Mouse (Mus musculus): ENCODE measurements around the gene Akap11.

- TF ChIP-seq TCF12 (IDR thresholded peaks at IDR 0.05; ENCODE audit: insufficient read depth, poor library complexity, severe bottlenecking) (no peak), POLR2A (IDR thresholded peaks at IDR 0.05; ENCODE audit: insufficient read length, low read depth) (no peak), MYOG (IDR thresholded peaks at IDR 0.05; ENCODE audit: control insufficient read depth in 1 of 3, insufficient read depth in 1 of 3, insufficient read length in 2 of 3, low read depth in 2 of 3) (no peak), MAX (IDR thresholded peaks at IDR 0.05; ENCODE audit: low read depth) (no peak), POLR2AphosphoS2 (IDR thresholded peaks at IDR 0.05; ENCODE audit: insufficient read length, low read depth) (no peak), E2F4 (IDR thresholded peaks at IDR 0.05; ENCODE audit: insufficient read depth) (no peak), MYOD1 (IDR thresholded peaks at IDR 0.05; ENCODE audit: control insufficient read depth in 1 of 3, insufficient read length in 2 of 3, low read depth in 2 of 3) (no peak), USF1 (IDR thresholded peaks at IDR 0.05; ENCODE audit: low read depth) (no peak)
These were observed 26.6 kb upstream of the Akap11 start for GRCm38 (mm10) chr14:78563211-78563610.
